Mouse (Mus musculus) neutrophil, adult 5-6 weeks (primary cell): ENCODE measurements at regions not wholly inside any gene's neighbourhood (a gene's known extent, or its start where the extent isn't known, plus 50 kb on each side); places are given as distances from the start of the nearest gene placed in this dataset.

Experiments used
- ATAC-seq: fragments of 151-379, 151-347 bp; 2 replicates; pipeline ENCODE4 v1.8.0; 2017; ENCODE audit warnings: mild to moderate bottlenecking, moderate TSS enrichment; ENCODE audit not compliant: insufficient number of reproducible peaks, poor library complexity, low FRiP score, severe bottlenecking; ENCODE audit errors: extremely low read depth

DNA sequence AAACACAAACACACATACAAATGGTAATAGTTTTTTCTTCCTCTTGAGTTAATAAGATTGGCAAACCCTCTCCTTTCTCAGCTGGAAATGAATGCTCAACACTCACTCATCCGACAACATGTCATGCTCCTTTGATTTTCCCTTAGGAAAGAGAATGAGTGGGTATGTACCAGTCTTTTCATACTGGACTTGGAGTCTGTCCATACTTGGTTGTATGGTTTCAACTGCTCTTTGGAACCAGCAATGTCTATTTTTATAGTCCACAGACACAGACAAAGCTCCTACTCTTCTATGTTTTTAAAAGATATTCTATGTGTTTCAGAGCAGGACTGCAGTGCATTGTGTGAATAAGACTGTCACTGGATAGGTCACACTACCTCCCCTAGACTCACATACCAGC is 273.7 kb upstream of the Marcks start:
- ATAC-seq, result no peak

DNA sequence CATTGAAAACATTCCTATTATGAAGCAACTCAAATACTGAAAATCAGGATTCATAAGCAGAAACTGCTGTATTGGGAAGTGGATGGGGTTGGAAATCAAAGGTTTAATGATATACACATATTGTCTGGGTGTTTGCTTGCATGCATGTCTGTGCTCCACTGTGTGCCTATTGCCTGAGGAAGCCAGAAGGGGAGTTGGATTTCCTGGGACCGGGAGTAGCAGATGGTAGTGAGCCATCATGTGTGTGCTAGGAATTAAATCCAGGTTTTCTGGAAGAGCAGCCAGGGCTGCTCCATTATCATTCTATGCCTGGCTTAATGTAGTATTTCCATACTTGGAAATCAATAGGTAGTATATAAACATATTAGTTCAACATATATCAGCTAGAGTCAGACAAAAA is 271.0 kb upstream of the Marcks start:
- no peak for ATAC-seq

DNA sequence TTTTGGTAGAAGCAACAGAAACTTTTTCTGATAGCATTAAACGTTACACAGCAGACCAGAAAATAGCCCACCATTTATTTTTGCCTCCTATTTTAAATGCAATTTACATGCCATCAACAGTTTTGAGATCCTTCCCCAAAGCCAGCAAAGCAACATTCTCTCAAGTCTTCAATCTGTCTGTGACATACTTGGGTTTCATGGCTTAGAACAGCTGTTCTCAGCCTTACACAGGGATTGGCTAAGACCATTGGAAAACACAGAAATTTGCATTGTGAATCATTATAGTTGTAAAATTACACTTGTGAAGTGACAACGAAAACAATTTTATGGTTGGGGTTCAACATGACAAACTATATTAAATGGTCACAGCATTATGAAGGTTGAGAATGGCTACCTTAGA is 268.8 kb upstream of the Marcks start:
- ATAC-seq, result no peak

DNA sequence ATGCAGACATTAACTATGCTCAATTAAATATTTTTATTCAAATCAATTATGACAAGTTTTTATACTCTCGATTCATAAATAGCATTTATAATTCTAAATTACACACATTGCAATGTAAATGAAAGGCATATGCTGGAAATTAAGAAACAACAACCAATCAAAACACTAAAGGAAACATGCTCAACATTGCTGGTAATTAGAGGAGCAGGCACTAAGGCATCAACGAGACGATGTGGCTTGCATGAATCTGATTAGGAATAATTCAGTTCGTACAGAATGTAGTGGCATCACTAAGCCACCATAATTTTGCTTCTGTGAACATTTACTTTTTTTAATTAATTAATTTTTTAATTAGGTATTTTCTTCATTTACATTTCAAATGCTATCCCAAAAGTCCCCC is 266.2 kb upstream of the Marcks start:
- ATAC-seq, result no peak

DNA sequence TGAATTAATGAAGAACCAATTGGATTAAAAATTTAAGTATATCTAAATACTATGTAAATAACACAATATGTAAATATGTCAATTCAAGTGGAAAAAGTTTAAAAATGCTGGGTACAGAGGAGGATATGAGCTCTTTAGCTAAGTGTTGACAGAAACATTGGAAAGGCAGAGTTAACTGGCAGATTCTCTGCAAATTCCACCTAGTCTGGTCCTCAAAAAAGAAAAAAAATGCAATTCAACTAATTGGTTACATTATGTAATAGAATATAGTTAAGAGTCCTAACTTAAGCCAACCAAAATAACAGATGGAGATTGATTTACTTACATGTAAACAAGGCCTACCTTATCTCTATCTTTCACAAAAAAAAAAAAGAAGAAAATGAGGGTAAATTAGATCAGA is 265.7 kb upstream of the Marcks start:
- no peak for ATAC-seq

DNA sequence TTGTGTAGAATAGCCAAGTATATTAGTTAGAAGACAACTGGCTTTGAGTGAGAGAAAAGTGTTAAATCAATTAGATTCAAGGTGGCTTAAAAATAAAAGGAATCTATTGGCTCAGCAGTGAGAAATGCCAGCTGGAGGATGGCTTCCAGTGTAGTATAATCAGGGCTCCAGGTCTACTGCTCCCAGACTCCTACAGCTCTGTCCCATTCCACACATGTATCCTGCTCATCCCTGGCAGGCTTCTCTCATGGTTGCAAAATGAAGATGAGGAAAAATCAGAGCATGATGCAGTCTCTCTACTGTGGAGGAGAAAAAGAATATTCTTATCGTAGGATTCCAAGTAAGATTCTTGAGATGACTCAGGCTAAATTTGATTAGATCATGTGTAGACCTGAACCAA is 263.7 kb upstream of the Marcks start:
- no peak for ATAC-seq

DNA sequence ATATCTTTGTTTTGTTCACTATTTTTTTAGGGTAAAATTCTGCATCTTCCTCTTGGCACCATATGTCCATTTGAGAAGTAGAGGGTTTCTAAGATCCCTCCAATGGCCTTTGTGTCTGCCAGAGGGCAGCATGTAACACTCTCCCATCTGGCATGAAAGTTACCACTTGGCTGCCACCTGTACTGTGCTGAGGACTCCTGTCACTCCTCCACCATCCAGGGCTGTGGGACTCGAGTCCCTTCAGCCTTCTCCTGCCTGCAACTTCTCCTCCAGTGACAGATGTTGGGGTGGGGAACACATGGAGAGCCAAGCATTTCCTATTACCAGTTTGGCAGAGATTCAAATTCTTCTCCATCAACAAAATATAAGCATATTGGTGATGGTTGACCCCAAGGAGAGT is 262.3 kb upstream of the Marcks start:
- ATAC-seq, result no peak

DNA sequence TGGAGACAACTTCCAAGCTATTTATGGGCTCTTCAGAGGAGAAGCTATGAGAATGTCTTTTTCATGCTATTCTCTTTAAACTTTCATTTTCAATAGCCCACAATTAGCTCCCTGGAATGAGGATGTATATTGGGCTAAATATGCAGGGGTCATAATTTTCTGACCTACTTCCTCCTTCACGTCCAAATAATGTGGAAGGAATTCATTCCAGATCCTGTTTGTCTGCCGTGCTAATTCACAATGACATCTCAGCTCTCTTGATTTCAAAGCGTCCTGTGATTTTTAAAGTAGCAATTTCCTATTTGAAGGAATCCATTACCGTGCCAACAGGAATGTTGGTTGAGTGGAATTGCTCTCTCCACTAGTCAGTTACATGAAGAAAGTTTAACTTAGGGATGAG is 261.7 kb upstream of the Marcks start:
- no peak for ATAC-seq

DNA sequence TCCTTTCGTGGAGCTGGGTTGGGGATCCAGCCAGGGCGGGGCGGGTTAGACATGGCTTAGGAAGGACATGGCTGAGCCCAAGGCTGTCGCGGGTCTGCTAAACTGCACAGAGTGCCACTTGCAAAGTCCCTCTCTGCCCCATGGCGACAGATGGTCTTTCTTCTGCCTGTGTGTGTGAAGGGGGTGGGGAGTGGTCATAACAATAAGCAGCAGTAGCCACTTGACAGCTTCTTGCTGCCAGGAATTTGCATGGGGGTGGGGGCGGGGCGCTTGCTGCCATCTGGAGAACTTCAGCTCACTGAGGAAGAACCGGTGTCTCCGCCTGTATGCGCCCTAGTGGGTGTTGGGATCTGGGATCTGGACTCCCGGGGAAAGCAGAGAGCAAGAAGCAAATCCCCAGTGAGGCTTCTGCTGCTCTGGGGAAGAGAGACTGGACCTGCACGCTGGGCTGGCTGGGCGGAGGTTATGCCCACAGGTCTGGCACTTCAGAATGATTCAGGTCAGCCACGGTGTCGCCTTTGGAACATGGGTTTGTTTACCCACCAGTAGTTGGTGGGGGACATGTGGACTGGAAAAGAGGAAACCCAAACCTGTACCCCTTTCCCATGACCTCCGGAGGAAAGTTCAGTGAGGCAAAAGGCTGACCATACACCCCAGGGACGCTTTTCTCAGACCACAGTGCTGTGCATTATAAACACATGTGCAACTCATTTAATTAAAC is 258.7 kb upstream of the Marcks start:
- ATAC-seq, result peak; percentile 38; the same call in 1 of the 2 replicates

DNA sequence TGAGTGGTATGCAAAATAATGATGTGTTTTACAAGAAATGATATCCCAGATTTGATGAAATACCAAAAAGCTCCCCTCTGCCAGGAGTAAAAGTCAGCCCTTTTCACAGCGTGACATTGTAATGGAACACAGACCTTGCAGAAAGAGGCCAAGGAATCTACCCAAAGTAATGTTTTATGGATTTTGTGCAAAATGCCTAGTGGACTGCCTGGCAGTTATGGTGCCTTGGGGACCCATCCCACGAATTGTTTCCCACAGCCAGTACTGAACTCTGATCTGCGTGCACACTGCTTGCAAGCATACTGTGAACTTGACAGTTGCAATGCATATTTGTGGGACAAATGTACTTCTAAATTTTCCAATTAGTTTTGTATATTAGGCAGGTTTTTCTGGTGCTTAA is 251.3 kb upstream of the Marcks start:
- no peak for ATAC-seq

DNA sequence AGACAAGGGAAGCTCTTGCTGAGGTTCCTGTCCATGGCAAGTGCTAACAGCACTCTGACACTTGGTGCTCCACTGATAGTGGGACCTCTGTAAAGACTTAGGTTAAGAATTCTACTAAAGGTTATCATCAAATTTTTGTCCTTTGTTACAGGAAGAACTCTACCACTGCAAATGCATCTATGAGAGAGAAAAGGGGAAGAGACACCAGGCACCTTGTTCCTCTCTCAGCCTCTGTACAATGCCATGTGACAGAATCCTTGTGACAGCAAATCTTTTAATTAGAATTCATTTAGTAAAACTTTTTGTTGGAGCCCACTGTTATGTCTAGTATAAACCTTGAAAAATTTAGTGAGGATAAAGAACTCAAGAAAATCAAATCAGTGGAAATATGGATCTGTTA is 247.5 kb upstream of the Marcks start:
- ATAC-seq, result 0 out of 2 replicates have a peak, but pooled peaks have one; percentile 55

DNA sequence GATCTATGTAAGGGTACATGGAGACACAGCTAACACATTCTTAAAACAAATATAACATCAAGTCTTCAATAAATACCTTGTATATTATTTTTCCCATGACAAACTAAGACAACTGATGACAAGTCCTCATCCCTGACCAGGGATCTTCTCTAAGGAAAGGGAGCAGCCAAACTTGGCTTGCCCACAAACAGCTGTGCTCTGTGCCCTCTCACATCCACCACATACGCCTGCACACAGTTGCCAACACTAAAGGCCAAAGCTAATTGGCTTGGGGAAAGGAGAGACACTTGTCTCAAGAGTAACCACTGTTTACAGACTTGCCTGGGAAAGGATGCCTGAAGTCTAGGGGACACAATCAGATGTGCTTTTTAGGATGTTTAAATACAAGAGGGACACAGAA is 241.3 kb upstream of the Marcks start:
- no peak for ATAC-seq

DNA sequence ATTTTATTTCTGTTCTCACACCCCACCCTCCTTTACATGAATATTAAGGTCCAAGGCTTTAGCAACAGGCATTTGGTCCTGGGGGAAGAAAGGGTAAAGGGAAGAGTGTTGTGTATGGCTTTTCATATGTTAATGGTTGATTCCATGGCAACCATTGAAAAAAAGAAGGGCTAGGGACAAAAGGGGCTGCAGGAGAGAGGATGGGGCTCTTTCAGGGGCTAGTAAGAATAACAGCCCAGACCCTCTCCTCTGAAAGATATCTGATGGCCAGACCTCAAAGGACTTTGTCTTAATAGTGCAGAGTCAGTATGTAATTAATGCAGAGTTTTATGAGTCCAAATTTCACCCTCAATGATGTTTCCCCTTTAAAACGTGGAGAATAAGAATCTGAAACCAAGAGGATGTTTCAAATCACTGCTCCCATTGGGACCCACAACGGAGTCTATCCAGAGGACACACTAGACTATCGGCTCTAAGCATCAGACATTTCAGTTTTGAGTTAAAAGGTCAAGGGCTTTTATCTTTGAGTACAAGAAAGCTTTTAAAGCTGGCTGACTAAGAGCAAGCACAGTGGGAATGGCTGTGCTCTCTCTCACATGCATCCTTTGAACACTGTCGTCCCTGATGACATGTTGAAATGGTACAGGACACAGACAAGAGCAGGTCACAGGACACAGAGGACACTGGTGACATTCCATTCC is 239.4 kb upstream of the Marcks start:
- ATAC-seq, result no peak

DNA sequence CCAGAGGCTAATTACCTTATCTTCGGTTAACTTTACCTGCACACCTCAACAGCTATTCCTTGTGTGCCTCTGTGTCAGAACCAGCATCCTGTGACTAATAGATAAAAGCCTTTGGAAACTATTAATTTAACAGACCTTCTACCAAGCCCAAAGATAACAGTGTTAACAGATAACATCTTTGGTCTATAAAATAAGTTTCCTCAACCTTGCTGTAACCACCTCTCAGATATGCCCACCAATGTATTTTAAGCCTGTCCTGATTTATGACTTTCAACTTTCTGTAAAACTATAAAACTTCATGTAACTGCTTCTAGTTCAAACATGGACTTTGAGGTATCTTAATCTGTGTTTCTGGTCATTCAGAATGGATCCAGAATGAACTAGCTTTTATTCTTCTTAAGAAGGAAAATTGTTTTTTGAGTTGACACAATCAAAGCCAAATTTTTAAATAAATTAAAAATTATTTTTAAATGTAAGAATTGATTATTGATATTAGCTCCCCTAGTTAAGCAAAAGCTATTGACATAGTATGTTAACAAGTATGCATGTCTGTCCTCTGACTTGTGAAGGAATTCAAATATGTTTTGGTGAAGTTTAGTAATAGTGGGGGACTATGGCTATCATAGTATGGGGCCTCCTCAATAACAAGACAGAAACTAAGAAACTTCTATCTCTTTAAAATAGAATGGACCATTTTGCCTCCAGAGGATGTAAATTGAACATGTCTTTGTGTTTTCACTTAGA is 238.7 kb upstream of the Marcks start:
- no peak for ATAC-seq

DNA sequence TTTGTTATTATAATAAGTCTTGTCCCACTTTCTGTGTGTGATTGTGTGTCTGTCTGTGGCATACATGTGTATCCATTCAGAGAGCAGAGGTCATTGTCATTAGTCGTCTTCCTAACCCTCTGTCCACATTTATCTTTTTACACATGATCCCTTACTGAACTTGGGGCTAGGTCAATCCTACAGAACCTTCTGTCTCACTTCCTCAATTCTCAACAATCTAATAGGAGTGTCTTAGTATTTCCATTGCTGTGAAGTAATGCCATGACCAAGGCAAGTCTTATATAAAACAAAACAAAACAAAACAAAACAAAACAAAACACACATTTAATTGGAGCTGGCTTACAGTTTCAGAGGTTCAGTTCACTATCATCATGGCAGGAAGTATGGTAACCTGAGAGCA is 237.5 kb upstream of the Marcks start:
- ATAC-seq, result no peak

DNA sequence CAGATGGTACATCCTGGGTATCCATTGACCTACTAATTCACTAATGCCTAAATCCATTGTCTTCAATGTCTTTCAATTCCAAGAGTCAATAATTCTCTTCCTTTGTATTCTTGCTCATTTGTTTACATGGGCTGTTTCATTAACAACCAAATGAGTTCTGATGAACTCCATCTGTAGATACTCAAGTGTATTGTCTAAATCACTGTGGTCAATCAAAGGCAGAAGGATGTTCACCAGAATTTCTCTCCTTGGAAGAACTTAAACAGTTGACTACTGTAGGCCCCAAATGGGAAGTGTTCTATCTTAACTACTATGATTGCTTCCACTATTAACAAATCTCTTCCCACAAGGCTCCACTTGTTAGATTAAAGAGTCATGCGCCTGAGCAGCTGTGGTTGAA is 236.9 kb upstream of the Marcks start:
- no peak for ATAC-seq

DNA sequence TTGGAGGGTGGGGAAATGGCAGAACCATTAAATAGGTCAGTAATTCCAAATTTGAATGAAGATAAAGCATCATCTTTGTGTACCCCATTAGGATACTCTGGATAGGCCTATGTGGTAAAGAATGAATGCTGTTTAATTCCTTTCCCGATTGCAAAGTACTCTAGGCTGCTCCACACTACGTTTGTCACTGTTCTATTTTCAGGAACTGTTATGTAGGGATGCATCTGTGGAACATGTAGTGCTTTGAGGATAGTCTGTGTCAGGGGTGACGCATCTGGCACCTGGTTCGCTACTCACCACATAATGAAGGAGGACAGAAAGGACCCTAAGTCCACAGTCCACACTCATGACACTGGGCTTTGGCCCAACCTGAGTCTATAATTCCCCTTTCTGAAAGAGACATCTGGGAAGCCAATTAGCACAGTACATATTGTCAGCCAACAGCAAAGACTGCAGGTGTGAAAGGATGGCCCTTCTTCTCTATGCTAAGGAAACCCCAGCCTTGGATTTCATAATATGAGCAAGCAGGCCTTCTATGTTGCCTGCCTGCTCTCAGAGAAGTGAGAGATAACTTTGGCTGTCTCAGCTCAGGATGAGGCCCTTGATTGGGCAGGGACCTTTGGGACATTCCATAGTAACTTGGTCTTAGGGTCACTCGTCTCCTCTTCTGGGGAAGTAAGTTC is 230.4 kb upstream of the Marcks start:
- ATAC-seq, result no peak

DNA sequence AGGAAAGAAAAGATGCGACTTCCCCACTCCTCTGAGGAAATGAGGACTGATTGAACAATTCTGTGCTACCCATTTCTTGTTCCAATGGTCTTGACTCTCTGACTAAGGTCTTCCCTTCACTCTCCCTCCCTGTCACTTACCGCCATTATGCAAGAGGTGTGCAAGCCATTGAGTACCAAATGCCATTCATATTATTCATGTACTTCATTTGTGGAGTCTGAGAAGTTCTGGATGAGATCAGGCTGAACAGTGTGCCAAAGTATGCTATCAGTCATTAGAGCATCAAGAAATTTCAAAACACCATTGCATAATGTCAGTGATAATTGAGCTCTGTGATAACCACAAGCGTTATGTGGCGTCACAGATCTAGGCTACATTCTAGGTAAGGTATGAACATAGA is 229.1 kb upstream of the Marcks start:
- ATAC-seq, result no peak

DNA sequence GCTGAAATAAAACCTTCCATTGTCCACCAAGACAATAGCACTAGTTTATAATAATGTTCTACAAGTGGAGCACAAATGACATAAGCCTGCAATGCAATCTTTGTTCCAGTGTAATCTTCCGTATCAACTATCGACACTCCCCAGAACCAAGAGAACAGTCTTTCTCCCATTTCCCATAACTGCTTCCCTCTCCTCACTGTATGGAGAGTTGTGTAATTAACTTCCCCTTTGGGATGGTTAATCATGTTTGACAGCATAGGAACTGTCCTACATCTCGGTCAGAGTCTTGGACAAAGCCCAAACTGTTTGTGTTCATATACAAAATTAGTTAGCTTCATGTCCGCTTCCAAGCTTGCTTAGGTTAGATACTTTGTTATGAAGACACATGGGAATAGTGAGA is 225.8 kb upstream of the Marcks start:
- no peak for ATAC-seq

DNA sequence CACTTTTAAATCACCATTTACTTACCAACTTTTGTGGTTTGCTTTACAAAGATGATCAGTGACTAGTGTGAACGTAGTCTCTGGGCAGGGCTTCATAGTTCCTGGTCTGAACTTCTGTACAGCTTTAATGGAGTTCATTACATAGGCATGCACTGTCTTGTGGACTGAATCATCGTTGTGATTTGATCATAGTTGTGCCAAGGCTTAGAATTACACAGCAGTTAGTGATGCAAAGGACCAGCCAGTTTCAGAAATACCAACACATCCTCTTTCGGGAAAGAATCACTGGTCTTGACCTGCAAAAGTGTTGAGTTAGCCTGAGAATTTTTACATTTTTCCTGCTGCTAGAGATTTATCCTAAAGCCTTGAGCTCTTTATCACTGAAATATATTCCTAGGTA is 222.3 kb upstream of the Marcks start:
- no peak for ATAC-seq
